Mouse (Mus musculus) gastrocnemius, postnatal 4 days (tissue): ENCODE results near the gene Ier5l. TPM values are rescaled to one million over a fixed set of nuclear protein-coding genes. Genes with fewer than 3 reads are reported as not detected.
A peak's percentile ranks its signal among the peaks of the same experiment; 100 is the strongest.

ENCODE experiments used
- DNase-seq, 2 experiments: peaks; one replicate each; pipeline ENCODE4 v3.0.0; 2021 to 2022; ENCODE audit warnings: low spot score in 2 of 2, mixed read lengths in 2 of 2
- long read RNA-seq, 2 experiments: library from polyadenylated mRNA; stranded (forward); transcript quantifications; one replicate each; pipeline ENCODE4 v2.0.0; 2021
- total RNA-seq, 2 experiments: library from RNA; stranded (reverse); gene quantifications; 2 replicates each; pipeline ENCODE4 v1.2.3; 2021

The Ier5l gene
- total RNA-seq = 1 to 10 TPM; 8.2 to 8.9 TPM
- long read RNA-seq, experiment 1, transcript Ier5l-201 (1 exons, 2,683 nt) = major isoform, 10 of 10 reads
- long read RNA-seq, experiment 1, partial matches to known transcripts = 0 of 10 reads
- long read RNA-seq, experiment 1, other reads (novel, unspliced or antisense) = 0 of 10 reads
- long read RNA-seq, experiment 2, transcript Ier5l-201 (1 exons, 2,683 nt) = major isoform, 11 of 11 reads
- long read RNA-seq, experiment 2, partial matches to known transcripts = 0 of 11 reads
- long read RNA-seq, experiment 2, other reads (novel, unspliced or antisense) = 0 of 11 reads

GRCm38 (mm10) chr2:30474039-30474438 lies at the start of gene Ier5l:
Gene Ier5l (minus strand): TSS chr2:30474219.
- peak; percentile 95 to 96 for DNase-seq

GRCm38 (mm10) chr2:30523727-30524126 lies 49.7 kb upstream of the Ier5l start:
- no peak for DNase-seq

DNA sequence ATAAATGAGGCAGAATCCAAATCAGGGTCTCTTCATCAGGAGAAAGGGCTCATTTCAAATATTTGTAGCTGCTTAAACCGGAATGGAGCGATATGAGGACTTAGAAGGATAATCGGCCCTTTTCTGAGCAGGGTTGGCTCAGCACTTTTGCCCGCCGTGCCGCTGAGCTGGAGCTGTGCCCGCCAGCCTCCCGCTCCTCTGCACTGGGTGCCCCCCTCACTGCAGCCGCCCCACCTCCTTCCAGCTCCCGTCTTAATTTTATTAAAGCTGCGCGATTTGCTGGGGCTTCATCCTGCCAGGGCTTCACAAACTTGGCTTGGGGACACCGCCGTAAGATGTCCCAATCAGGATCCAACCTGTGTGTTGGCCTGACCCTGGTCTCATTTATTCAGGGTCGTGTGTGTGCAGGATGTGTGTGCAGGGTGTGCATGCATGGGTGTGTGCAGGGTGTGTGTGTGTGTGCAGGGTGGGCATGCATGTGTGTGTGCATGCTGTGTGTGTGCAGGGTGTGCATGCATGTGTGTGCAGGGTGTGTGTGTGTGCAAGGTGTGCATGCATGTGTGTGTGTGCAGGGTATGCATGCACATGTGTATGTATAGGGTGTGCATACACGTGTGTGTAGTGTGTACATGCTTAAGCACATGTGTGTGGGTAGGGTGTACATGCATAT lies 36.8 kb upstream of the Ier5l start:
- no peak for DNase-seq

- DNase-seq = no peak
Observed at GRCm38 (mm10) chr2:30507138-30507727, 33.2 kb upstream of the Ier5l start.

- no peak for DNase-seq
Observed at GRCm38 (mm10) chr2:30503677-30504621, 29.9 kb upstream of the Ier5l start.

DNA sequence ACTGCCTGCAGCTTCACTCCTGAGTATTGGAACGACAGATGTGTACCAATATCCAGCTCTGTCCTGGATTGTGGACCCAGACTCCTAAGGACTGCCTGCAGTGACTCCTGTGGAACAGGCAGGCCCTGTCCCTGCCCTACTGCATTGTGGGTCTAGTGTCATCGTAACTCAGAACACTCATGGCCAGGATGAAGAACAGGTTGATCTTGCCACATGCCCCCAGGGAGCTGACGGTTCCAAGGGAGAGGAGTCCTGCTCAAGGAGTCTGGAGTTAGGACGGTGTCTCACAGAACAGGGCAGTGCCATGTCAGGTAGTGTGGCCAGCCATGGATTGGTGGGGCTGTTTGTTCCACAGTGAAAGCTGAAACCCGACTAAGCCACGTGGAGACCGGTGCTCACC lies 27.7 kb upstream of the Ier5l start:
- DNase-seq = no peak

DNA sequence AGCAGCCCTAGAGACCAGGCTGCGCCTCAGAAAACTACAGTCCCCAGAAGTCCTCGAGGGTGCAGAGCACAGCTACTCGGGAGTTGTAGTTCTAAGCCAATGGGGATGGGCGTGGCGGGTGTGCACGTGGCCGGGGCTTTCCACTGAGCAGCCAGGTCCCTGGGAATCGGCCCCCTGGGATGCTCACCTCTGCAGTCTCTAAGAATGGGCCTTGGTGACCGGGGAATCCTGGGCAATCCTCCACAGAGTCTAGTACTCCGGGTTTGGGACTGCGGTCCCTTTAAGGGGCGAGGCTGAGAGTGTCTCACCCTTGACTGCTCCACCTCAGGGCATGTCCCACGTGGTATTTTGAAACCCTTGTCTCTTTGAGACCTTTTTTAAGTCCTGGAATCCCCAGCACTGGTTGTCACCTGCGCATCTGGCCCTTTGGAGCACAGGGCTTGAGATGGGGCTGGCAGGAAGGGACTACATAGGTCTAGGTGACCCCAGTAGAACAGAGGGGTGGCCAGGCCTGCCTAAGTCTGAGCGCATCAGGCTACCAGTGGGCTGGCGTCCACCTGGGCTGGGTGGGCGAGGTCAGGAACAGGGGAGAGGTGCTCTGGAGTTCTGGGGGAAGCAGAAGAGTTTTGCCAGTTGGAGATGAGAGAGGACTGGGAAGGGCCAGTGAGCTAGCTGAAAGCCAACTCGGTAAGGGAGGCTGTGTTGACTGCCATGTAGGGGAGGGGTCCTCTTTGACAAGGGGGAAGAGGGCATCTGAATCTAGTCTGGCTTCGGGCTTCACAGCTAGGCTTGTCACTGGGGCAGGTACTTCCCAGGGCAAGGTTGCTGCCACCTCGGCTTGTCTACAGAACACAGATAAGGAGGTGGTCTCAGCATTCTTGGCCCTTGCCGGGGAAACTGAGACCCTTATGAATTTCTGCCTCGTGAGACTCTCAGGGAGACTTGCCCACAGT lies 22.2 kb upstream of the Ier5l start:
- DNase-seq = peak; percentile 37 to 64

DNA sequence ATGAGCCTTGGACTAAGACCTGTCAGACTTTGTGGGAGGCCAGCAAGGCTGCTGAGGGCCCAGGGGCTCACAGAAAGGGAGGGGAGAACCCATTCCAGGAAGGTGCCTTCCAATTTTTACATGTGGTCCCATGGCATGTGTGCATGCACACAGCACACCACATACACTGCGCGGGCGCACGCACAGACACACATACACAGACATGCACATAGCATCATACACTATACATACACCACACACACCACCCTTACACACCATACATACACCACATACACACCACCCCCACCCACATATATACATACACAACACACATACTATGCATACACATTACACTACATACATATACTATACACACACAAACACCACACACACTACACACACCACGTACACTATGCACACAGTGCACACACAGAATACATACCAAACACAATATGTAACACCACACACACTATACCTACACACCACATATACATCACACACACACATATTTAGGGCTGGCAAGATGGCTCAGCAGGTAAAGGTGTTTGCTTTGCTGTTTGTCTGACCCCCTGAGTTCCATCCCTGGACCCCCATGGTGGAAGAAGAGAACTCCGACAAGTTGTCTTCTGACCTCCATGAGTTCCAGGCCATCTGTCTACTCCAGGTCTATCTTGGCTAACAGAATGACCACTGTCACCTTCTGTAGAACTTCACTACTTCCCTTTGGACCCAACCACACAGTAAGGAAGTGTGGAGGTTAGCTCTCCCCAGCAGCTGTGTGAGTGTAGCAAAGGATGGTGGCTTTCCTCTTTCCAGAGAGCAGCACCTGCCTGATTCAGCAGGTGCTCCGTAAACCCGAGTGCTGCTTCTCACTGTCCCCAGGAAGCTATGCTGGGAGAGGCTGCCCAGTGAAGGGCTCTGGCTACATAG lies 21.2 kb upstream of the Ier5l start:
- DNase-seq = no peak

- DNase-seq = no peak
Observed at GRCm38 (mm10) chr2:30490384-30490783, 16.4 kb upstream of the Ier5l start.

- DNase-seq = peak in 1 of 2 experiments; percentile 50
Observed at GRCm38 (mm10) chr2:30487597-30487996, 13.6 kb upstream of the Ier5l start.

DNA sequence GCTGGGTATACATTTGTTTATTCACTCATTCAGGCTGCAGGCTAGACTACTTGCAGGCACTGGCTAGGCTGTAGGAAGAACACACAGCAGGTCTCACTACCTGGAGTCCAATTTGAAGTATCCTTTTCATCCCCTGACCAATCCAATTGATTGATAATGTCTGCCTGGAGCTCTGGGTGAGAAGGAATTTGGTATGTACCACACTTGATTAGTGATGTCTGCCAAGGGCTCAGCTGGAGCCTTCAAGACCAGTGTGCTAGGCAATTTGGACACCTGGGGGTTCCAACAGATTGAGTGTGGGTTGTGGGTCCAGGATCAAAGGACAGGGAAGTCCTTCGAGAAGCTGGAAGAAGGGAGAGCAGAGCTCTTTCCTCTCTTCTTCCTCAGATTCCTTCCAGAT lies 4.5 kb upstream of the Ier5l start:
- DNase-seq = no peak

GRCm38 (mm10) chr2:30476241-30476640 lies 2.2 kb upstream of the Ier5l start:
- DNase-seq = no peak

DNA sequence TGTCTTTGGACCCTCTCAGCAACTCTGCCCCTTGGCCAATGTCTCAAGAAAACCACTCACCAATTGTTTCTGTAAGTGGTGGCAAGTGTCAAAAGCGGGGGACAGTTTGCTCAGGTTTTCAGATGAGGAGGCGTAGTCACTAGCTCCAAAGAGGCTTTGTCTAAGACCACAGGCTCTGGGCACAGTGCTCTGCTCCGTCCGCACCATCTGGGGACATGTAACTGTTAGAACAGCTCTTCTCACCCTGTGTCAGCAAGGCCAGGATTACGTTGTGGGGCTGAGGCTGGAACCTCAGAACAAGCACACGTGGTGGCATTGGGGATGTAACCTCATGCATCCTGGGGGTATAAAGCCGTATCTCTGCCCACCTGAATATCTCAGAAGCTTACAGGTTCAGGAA lies 1.4 kb upstream of the Ier5l start:
- DNase-seq = no peak

- no peak for DNase-seq
Observed at GRCm38 (mm10) chr2:30474776-30475175, 757 bp upstream of the Ier5l start.

DNA sequence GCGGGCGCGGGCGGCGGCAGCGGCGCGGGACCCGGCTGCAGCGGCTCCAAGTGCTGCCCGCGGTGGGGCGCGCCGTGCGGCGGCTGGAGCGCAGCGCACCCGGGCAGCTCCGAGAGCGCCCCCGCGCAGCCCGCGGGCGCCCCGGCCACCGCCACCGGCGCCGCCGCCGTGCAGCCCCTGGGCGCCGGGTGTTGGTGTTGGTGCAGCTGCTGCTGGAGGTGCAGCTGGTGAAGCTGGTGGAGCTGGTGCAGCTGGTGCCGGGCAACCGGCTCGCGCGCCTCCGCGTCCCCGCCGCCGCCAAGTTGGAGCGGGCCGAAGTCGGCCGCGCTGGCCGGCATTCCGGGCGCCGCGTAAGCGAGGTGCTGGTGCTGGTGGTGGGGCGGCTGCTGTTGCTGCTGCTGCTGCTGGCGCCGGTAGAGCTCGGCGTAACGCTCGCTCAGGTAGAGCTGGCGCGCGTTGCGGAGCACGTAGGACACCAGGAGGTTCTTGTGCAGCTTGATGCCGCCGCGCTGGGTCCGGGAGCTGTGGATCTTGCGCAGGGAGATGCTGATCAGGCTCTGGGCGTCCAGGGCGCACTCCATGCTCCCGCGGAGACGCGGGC lies 488 bp downstream of the Ier5l start:
- DNase-seq = peak in 1 of 2 experiments; percentile 55

DNA sequence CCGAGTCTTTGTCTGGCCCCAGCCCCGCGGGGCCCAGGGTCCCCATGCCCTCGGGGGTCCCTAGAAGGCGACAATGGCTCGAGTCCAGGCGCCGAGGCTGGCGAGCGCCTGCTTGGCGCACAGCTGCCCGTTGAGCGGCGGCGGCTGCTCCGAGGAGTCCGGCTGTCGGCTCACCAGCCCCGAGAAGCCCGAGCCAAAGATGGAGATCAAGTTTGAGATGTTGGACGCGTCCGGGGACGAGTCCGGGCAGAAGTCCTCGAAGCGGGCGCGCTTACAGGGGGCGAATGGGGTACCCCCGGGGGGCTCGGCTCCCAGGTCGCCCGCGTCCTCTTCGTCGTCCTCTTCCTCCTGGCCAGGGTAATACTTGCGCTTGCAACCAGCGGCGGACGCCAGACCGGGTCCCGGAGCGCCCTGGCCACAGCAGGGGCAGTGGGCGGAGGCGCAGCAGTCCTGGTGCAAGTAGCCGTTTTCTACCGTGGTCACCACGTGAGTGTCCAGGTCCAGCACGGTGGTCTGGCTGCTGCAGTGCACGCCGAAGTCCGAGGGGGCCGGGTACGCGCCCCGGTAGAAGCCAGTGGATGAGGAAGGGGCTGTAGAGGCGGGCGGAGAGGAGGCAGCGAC lies 1.2 kb downstream of the Ier5l start:
- DNase-seq = peak; percentile 50 to 65

GRCm38 (mm10) chr2:30471795-30472720 lies 2.0 kb downstream of the Ier5l start:
- peak; percentile 55 to 81 for DNase-seq
